In the genomic region with DNA sequence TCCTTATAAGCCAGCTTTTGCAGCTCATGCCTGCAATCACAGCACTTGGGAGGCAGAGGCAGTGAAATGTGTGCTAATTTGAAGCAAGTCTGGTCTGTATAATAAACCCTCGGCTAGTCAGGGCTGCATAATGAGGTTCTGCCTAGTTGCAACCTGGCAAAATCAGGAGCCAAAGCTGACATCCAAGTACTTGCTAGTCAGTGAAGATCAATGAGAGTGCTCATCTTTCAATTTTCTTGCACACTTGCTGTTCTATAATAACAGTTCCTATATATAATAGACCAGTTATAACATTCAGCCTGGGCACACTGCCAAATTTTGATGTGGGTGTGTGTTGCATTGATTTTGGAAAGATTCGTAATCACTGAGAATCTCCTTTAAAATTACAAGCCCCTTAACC, we compare ENCODE assay signal across 17 mouse cellular contexts. TPM values are rescaled to one million over a fixed set of nuclear protein-coding genes. Genes with fewer than 3 reads are reported as not detected.
A peak's percentile ranks its signal among the peaks of the same experiment; 100 is the strongest.
DNase-seq lines count a peak whose midpoint lies in the region; ATAC-seq and TF ChIP-seq lines count a peak whose summit lies in the region.
"Had no signal": no experiment of that assay in that cellular context is flagged by ENCODE, and none has a peak within 500 bp of the region (broad histone marks: within the 10 kb centered on the region; RNA-seq: fewer than 3 reads in every experiment).

No protein-coding gene starts in this region.

- peak; percentile 89 for ATAC-seq in forebrain, embryonic 15.5 days (replicated peaks)
- ATAC-seq in megakaryocyte-erythroid progenitor cell, adult 5-6 weeks (replicated peaks; ENCODE audit: low FRiP score, low TSS enrichment, poor library complexity, severe bottlenecking), result no peak
- ATAC-seq: CD4-positive, CD25-positive, alpha-beta regulatory T cell, adult 4 months had no signal

- peaks cover 7% of the 10 kb centered on the region; the same call in 1 of the 2 replicates for H3K4me1 ChIP-seq in forebrain, embryonic 15.5 days
- H3K4me1 ChIP-seq: embryonic facial prominence, embryonic 13.5 days; limb, embryonic 15.5 days; megakaryocyte, embryonic 14.5 days had no signal

- no peak overlapping the region for H3K4me3 ChIP-seq in left cerebral cortex, adult 2 months
- H3K4me3 ChIP-seq in forebrain, embryonic 15.5 days, result no peak overlapping the region
- H3K4me3 ChIP-seq: embryonic facial prominence, embryonic 13.5 days; limb, embryonic 15.5 days; megakaryocyte, embryonic 14.5 days had no signal

- no peak for TF ChIP-seq CTCF in left cerebral cortex, adult 2 months (IDR thresholded peaks at IDR 0.05)

- no peak overlapping the region for H3K9ac ChIP-seq in forebrain, embryonic 15.5 days (replicated peaks)
- H3K9ac ChIP-seq: embryonic facial prominence, embryonic 13.5 days; limb, embryonic 15.5 days had no signal

- intact Hi-C loops in left cerebral cortex, adult 2 months (cut with DNase I), result loop anchor here (10.0 kb wide), 1 partner anchor 397 kb away; no protein-coding TSS in a partner anchor
- intact Hi-C loops in left cerebral cortex, postnatal 14 days (cut with DNase I), result no loop called here

- H3K4me2 ChIP-seq in forebrain, embryonic 15.5 days (replicated peaks), result no peak overlapping the region
- H3K4me2 ChIP-seq: embryonic facial prominence, embryonic 13.5 days; limb, embryonic 15.5 days had no signal

- H3K9me3 ChIP-seq in forebrain, embryonic 15.5 days, result no peaks in the 10 kb centered on the region
- H3K9me3 ChIP-seq: embryonic facial prominence, embryonic 13.5 days; limb, embryonic 15.5 days; megakaryocyte, embryonic 14.5 days had no signal

- H3K27me3 ChIP-seq in forebrain, embryonic 15.5 days, result no peaks in the 10 kb centered on the region
- H3K27me3 ChIP-seq: embryonic facial prominence, embryonic 13.5 days; limb, embryonic 15.5 days; megakaryocyte, embryonic 14.5 days had no signal

- no peak overlapping the region for H3K27ac ChIP-seq in left cerebral cortex, adult 2 months
- no peak overlapping the region for H3K27ac ChIP-seq in forebrain, embryonic 15.5 days (replicated peaks)
- H3K27ac ChIP-seq: embryonic facial prominence, embryonic 13.5 days; limb, embryonic 15.5 days had no signal

- WGBS in forebrain, embryonic 15.5 days, result 11% methylated on average over 2 of the region's 2 CpGs

- no peaks in the 10 kb centered on the region for H3K36me3 ChIP-seq in forebrain, embryonic 15.5 days
- H3K36me3 ChIP-seq: embryonic facial prominence, embryonic 13.5 days; limb, embryonic 15.5 days had no signal

- peak; percentile 14 to 33 for DNase-seq in left cerebral cortex, adult 2 months (ENCODE audit: extremely low spot score in 1 of 2, low spot score in 2 of 2)
- no peak for DNase-seq in left cerebral cortex, adult 11 months (ENCODE audit: low spot score)
- DNase-seq in left cerebral cortex, postnatal 14 days (ENCODE audit: low spot score in 2 of 2), result peak; percentile 71 to 73
- peak; percentile 29 to 47 for DNase-seq in right cerebral cortex, postnatal 36 days (ENCODE audit: low spot score in 2 of 2)
- DNase-seq in gastrocnemius, postnatal 10 days, result no peak
- DNase-seq: cerebellum, postnatal 25 days; kidney, adult 8-10 months; lung, adult 2 months; thymus, postnatal 14 days had no signal

RNA-seq across cellular contexts. Expression of a gene that starts 6.2 kb away (rescaled TPM):
- 10 to 100 TPM; 13.2 to 13.8 TPM for total RNA-seq in left cerebral cortex, adult 2 months (2021)
- polyA plus RNA-seq in forebrain, embryonic 15.5 days (2015; fragmentation: Nextera tagmentation; extraction: Ambion mirVana), result 0.18 and 0.20 TPM in 2 replicates
- total RNA-seq in left cerebral cortex, postnatal 14 days (2021), result 10 to 100 TPM in 1 of 2 experiments, 1 to 10 TPM in 1; 9.3 to 11.4 TPM
- not detected for total RNA-seq in gastrocnemius, postnatal 10 days (2021)
- total RNA-seq in megakaryocyte-erythroid progenitor cell, adult 5-6 weeks (2014; fragmentation: Nextera tagmentation), result not detected in 2 replicates
- total RNA-seq in megakaryocyte-erythroid progenitor cell, adult 5-6 weeks (2017), result not detected in 2 replicates
- total RNA-seq: heart, adult 8-10 months; heart, postnatal 25 days had no signal
- polyA plus RNA-seq: CD4-positive, CD25-positive, alpha-beta regulatory T cell, adult 4 months; embryonic facial prominence, embryonic 13.5 days had no signal

Comparison
In these comparisons a context has a peak if more than half of its experiments do, and no peak if none do; other contexts are left out.
1. DNase-seq: peak in left cerebral cortex, adult 2 months (2 of 2), left cerebral cortex, postnatal 14 days (2 of 2) and right cerebral cortex, postnatal 36 days (2 of 2); none in left cerebral cortex, adult 11 months (single experiment) and gastrocnemius, postnatal 10 days (single experiment).
2. RNA of a gene that starts 6.2 kb away (total RNA-seq): 13.2 to 13.8 TPM in left cerebral cortex, adult 2 months and 9.3 to 11.4 TPM in left cerebral cortex, postnatal 14 days; not detected in gastrocnemius, postnatal 10 days and not detected in megakaryocyte-erythroid progenitor cell, adult 5-6 weeks; every median in the first group is over 4 times any median in the second.